Mouse (Mus musculus) spleen, adult 2 months (tissue): ENCODE measurements around the gene Dpp9.
A peak's percentile ranks its signal among the peaks of the same experiment; 100 is the strongest.

ENCODE experiments used
- CTCF ChIP-seq: fragments of 200-500 bp; IDR thresholded peaks from 2 replicates; pipeline ENCODE4 v1.5.1; 2011; ENCODE audit warnings: mild to moderate bottlenecking, inconsistent platforms; ENCODE audit not compliant: insufficient read depth, insufficient read length, insufficient replicate concordance; ENCODE audit errors: extremely low read depth
- POLR2A ChIP-seq: fragments of 200-500 bp; IDR thresholded peaks from 2 replicates; pipeline ENCODE4 v1.6.1; 2011; ENCODE audit warnings: low read depth, low read length, inconsistent platforms

GRCm38 (mm10) chr17:56159729-56160128, 59.0 kb downstream of the Dpp9 start:
- no peak for TF ChIP-seq POLR2A
- peak; percentile 81 for TF ChIP-seq CTCF
